Mouse (Mus musculus): ENCODE results near the gene Aida.
"Not testable (repeated sequence)": the region's sequence is repeated elsewhere in the genome, so short reads cannot be mapped to it uniquely, and the experiment has no call there.

The Aida gene

DNA sequence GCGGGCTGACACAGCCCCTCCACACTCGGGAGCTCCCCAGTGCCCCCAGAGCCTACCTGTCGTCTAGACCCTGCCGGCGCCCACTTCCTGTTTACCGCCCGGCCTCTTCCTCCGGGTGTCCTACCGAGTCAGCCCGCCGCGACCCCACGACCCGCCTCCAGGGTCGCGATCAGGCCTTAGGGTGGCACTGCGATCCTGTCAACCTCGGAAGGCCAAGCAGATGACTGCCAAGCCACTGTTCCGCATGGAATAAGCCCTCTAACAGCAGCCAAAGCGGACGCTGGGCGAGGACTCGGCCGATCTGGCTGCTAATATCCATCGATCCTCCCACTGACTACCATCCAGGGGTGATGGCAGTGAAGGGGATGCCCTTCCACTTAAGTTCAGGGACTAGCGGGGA is at the start of gene Aida:
Gene Aida, plus strand, starts transcription at position 126 of the 400 bp plus-strand sequence.
- DNase-seq = peak; percentile 87

DNA sequence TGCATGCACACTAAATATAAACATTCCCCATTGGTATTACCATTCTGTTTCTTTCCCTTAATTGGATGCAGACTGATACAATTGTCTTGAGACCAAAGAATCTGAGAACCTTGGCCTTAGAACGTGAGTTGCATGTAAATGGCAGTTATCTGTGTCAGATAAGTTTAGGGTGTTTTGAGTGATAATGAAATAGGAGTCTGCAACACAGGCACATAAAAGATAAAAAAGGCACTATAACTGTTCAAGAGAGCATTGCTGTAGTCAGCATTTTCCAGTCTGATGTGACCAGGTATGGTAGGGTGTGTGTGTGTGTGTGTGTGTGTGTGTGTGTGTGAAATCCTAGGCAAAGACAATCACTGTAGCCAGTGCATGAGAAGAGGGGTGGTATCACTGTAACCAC is 48.2 kb upstream of the Aida start:
- DNase-seq = no peak

DNA sequence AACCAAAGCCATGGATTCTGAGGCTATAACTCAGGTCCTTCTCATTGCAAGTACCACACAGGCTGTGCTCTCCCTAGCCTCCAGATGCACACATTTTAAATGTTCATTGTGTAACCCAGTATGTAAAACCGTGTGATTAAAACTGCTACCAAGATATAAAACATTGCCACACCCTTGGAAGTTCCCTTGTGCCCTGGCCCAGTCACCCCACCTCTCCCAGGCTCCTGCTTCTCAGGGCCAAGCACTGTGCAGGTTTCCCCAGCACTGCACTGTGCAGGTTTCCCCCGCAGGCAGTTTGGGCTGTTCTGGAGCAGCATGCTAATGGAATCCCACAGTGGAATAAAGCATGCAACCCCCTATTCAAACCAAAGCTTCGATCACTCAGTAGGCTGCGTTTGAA is 45.8 kb upstream of the Aida start:
- DNase-seq = no peak

DNA sequence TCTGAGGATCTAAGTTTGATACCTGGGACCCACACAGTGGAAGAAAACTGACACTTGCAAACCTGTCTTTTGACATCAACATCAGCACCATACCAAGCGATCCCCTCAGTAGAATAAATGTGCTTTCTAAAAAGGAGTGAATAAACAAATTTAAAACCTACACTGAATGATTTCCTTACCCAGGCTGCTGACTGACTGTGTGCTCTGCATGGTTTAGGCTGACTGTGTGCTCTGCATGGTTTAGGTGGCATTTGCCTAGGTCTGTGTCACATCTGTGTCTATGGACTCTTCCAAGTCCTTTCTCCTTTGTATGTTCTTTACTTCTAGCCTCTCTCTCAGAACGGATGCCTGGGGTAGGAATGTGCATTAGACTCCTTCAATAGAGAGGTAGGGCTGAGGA is 44.6 kb upstream of the Aida start:
- no peak for DNase-seq

DNA sequence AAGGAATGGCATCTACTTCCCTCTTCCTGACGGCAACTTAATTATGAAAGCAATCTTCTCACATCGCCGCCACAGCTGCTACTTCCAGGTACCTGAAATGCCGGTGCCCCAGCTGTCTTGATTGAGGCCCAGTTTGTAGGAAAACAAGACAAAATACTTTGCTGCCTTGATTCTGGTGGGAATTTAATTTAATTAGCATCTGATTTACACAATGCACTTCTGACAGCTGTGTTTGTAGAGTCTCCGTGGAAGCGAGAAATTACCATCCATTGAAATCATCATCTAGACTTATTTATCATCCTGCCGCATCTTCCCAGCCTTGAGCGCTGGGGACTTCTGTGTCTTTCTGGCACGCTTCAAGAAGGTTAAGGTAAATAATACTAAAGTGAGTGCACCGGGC is 43.8 kb upstream of the Aida start:
- no peak for DNase-seq

DNA sequence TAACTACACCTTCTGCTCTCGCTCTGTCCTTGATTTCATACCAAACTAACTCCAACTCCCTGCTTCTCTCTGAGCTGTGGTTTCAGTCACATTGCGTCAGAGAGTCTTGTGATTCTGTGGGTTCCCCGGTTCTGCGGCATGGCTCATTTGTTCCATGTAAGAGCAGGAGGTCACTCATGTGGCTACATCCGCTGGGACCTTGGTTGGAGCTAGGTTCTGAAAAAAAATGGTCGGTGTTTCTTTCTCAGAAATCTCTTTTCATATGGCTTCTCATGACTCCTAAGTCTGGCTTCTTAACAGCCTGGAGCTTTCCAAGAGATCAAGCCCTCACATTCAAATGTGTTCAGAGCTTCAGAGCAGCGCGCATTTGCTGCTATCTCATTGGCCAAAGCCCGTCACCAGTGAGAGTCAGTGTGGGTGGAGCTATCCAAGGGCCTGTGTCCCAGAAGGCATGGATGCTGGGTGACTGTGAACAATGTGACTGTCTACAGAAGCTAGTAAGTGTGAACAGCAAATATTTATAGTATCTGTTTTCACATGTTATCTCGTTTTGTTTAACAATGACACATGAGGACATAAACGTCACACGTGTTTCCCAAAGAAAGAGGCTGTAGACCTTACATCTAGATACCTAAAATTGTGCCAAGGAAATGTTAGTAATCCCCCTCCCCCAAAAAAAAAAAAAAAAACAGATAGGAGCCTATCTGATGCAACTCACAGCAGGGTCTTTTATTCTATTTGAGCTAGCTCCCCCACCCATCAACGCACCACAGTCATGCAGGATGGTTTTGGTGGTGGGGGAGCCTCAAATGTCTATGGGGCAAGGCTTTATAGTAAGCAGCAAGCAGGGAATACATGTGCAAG is 32.0 kb upstream of the Aida start:
- no peak for DNase-seq

DNA sequence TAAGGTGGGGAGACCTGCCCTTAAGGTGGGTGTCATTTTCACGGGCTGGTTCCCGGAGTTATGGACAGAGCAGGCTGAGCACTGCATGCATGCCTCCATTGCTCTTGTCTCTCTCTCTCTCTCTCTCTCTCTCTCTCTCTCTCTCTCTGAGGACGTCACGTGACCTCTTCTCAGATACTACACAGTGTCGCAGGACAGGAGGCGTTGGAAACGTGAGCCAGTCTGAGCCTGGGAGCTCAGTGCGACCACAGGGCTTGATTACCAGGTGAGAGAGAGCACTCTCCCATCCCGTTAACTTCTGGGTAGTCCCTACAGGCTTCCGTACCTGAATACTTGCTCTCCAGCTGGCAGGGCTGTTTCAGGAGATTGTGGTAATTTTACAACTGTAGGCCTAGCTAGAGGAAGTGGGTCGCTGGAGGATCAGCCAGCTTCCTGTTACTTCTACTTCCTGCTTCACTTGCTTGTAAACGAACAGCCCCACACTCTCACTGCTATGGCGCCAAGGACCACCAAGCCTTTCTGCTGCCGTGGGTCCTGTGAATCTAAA is 30.4 kb upstream of the Aida start:
- DNase-seq = peak; percentile 70

DNA sequence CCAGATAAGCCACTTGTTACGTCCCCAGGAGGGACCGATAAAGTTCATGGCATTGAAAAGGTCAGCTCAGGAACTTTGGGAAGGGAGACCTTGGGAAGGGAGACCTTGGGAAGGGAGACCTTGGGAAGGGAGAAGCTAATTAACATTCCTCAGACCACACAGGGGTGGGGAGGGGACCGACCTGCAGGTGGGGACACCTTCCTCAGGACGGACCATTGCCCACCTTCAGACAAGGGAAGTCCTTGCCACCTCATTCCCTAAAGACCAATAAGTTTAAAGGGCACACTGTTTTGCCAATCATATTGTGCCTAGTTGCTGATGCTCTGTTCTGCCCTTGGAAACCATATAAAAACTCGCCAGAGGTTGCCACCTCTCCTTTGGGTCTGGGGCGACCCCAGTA is 28.7 kb upstream of the Aida start:
- no peak for DNase-seq

DNA sequence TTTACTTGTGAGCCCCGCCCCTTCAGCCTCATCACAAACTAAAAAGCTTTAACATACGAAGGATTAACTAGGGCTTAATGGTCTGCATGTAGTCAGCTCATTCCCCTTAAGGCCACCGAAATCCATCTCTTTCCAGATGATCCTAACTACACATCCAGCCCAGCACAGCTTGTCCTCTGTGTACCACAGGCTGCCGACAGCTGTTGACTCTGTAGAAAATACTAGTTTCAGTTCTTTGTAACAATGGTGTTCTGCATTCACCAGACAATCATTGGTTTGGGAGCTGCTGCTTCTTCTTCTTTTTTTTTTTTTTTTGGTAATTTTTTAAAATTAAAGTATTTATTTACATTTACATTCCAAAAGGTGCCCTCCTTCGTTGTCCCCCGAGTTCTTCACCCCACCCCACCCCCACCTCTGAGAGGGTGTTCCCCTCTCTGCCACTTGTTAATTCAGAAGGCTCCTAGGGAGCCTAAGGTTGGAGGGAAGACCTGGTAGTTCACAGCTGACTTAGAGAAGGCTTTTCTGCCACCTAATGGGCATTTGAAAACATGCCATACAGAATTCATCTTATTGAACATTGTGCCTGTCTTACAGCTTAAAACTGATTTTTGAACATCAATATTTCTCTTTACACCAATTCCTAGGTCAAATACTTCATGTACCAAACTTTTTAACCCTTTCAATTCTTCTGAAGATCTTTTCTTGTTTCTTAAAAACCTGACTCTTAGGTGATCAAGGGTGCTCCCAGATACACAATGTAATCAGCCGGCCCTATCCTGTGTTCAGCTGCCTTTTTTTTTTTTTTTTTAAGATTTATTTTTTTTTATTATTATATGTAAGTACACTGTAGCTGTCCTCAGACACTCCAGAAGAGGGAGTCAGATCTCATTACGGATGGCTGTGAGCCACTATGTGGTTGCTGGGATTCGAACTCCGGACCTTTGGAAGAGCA is 23.2 kb upstream of the Aida start:
- DNase-seq = peak; percentile 41

DNA sequence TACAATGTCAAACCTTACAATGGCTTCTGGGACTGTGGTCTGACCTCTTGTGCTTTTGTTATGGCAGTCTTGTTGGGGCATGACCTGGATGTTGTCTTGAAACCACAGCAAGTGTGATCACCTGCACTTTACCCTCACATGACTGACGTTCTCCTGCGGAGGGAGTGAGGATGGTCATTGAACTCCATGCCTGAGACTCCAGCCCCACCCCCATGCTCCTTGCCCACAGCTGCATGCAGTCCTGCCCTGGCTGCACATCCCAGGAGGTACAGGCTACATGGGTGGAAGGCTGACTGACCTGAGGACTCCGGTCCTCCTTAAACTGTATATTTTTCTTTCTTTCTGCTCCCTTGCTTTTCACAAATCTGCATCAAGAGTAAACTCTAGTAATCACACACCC is 22.0 kb upstream of the Aida start:
- no peak for DNase-seq

DNA sequence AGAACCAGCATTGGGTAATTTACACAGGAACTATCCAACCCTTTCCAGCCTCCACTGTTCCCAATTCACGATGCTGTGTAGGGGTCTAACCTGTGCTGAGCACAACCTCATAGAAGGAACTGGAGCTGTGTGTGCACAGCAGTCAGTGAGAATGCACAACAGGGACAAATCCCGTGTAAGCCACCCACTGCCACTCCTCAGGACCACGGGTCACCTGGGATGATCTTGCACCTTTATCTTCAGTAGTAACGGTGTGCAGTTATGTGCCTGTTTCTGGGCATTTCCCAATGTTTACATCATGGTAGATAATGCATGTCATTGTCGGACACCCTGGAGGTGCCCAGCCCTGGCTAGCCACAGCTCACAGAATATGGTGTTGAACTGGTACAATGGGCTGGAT is 20.6 kb upstream of the Aida start:
- DNase-seq = no peak

DNA sequence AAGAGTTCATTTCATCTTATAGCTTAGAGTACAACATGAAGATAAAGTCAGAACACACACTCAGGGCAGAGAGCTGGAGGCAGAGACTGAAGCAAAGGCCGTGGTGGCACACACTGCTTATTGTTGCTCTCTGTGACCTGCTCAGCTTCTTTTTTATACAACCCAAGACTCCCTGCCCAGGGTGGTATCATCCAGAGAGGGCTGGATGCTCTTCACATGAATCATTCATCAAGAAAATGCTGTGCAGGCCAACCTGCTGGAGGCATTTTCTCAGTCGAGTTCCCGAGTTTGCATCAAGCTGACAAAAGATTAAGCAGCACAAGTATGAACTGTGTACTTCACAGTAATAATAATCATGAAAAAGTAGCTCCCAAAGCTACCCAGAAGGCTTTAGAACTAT is 8.0 kb upstream of the Aida start:
- no peak for DNase-seq

DNA sequence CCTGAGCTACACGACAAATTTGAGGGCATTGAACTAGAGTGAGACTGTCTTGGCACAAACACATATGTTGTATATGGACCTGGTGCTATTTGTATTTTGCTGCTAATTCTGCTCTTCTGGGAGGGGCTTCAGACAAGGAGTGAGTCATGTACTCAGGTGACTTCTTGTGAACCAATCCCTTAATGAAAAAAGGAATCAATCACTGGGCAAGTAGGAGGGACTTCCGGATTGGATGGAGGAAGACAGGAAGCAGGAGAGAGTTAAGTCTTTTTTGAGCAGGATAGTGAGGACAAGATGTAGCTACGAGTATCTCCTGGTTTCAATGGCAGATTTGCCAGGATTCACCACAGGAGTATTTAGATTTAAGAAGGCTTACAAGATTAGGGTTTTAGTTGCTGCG is 6.8 kb upstream of the Aida start:
- DNase-seq = no peak

DNA sequence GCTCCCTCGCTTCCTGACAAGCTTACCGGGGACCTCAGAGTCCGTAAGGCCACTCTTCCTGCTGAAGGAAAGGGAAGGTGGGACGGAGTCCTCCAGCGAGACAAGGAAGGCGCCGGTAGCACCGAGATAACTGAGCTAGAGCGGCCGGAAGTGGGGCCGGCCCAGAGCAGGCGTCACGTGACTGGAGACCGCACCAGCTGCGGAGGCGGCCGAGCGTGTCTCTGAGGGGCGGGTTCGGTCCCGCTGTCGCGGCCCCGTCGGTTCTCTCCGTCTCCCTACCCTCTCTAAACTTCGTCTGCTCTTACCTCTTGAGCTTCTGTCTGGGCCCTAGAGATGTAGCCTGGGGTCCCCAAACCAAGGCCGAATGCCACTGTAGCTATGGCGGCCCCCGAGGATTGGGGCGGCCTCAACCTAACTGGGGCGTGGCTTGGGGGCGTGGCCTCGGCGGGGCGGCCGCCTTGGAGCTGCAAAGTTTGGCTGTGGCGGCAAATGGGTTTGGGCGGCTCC is 540 bp downstream of the Aida start, which contains the start of gene Brox:
Gene Brox, minus strand, starts transcription at position 393 of the 507 bp plus-strand sequence.
- peak; percentile 97 for DNase-seq

DNA sequence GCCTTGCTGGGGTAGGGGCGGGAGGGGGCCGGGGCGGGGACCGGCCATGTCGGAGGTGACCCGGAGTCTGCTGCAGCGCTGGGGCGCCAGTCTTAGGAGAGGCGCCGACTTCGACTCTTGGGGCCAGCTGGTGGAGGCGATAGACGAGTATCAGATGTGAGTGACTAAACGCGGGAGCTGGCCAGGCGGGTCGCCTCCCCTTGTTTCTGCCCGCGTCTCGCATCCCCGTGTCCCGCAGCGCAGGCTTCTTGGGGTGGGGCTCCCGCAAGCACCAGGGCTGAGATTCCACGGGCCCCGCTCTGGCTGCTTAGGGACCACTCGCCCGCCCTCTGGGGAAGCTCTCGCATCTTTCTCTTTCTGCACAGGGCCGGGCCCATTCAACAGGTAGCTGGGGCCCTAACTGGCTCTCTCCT is 1.1 kb downstream of the Aida start:
- peak; percentile 62 for DNase-seq

DNA sequence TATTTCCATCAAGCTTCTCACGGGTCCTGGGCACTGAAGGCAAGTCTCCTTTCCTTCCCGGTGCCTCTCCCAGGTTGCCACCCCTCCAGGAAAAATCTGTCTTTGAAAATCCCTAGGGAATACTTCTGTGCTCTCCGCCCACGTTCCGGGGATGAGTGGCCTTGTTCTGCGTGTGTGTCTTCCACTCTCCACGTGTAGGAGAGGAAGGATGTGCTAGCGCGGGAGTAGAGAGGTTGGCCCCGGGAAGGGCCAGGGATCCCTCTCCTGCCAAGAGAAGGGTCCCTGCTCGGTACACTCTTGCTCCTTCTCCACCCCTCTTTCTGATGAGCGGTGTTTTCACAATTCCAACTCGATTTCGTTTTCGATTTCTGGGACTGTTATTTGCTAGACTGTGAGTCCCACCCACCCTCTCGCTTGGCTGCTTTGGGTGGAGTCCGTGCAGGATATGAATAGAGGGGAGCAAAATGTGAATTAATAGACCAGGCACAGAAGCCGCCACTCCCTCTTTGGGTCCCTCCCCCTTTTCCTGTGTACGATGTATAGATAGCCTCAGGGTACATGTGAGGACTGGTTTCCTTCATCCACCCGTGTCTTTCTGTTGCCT is 1.6 kb downstream of the Aida start:
- DNase-seq = peak; percentile 51

DNA sequence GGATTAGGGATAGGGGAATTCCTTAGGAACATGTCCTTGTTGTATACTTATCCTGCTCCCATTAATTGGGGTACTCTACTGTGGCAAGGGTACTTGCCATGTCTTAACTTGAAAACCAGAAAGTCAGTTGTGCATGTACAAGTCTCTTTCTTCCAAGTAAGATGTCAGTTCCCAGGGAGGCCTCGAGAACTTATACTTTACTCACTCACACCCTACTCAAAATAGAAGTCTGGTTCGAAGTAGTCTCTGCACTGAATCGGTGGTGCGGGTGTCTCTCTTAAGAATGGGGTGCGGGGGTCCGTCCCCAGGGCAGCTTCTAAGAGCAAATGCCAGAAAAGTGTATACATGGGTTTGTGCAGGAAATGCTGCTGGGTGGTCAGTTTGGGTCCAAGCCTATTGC is 2.8 kb downstream of the Aida start:
- DNase-seq = peak; percentile 91

DNA sequence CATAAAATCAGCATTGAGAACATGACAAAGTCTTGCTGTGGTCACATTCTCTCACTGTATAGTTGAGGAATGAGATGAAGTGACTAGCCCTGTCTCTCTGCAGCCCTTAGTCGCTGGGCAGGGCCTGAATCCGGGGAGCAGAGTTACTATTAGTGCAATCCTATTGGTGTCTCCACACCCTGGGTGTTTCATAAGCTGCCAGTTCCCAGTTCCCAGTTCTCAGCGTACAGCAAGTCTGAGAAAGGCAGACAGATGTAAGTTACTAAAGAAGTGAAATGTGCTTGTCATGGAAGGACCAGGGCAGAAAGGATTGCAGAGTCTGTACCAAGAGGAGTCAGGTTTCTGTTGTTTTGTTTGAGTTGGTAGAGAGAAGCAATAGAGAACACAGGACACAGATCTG is 11.2 kb downstream of the Aida start:
- DNase-seq = no peak

DNA sequence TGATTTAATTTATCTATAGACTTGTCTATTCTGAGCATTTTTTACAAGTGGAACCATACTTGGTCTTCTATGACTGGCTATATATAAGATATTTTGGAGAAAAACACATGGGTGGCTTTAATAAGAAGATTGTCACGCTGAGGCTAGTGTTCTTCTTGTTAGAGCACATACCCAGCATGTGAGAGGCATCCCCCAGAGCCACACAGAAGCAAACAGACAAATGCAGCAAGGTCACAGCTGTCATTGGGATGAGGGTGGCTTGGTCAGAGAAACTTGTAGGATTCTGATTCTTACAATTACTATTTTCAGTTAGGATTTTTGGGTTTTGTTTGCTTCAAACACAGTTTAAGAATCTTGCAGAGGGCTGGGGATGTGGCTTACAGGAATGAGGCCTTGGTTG is 12.1 kb downstream of the Aida start:
- no peak for DNase-seq

DNA sequence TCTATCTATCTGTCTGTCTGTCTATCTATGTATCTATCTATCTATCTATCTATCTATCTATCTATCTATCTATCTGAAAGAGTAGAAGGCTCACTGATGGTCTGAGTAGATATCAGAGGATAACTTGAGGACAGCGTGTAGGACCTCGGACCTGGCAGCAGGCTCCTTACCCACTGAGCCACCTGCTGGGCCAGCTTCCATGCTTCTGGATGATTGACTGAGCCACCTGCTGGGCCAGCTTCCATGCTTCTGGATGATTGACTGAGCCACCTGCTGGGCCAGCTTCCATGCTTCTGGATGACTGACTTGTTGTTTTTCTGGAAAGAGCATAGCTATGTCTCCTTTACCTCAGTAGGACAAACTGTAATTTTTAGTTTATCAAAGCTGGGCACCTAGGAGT is 13.2 kb downstream of the Aida start:
- not testable (repeated sequence) for DNase-seq

DNA sequence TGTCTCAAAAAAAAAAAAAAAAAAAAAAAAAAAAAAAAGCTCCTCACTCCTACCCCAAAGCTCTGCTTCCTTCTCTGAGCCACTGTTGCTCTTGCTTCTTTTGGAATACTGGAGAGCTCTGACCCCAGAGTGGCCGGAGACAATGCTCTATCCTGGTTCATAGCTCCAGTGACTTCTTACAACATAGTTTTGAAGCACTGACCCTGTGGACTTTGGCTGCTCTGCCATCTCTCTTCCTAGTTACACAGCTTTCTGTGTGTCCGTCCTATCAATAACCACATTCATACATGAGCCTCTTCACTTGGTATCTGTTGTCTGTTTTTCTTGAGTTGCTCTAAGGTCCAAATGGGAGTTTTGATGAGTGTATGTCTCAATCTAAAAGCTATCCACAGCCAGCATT is 15.7 kb downstream of the Aida start:
- no peak for DNase-seq

DNA sequence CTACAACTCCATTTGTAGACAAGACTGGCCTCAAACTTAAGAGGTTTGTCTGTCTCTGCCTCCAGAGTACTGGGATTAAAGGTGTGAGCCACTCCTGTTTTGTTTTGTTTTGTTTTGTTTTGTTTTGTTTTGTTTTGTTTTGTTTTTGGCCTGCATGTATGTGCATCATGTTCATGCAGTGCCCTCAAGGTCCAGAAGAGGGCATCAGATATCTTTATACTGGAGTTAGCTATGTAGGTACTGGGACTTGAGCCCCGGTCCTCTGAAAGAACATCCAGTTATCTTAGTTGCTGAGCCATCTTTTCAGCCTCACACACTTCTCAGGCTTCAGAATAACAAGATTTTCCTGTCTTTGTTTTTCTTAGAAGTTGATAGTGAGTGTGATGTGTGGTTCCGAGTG is 19.4 kb downstream of the Aida start:
- DNase-seq = peak; percentile 32

DNA sequence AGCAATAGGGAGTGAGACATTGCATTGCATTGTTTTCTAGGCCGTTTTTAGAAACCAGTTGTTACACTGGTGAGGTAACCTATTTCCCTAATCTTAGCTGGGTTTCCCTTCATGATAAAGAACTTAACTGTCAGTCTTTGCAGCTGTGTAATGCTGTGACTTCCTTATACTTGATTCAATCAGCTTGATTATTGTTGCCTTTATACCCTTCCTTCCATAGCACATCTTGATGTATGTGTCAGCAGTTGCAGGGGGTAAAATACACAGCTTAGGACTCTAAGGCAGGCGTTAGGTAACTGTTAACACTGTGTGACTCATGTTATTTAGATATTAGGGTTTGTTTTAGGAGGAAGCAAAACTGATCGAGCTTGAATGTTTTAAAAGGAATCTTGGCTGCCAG is 24.3 kb downstream of the Aida start:
- DNase-seq = no peak
